Mouse (Mus musculus) gastrocnemius, adult 2 months (tissue): Measurements from ENCODE around the gene Khk. TPM values are rescaled to one million over a fixed set of nuclear protein-coding genes. Genes with fewer than 3 reads are reported as not detected.

Source experiments
- DNase-seq: peaks from one replicate; pipeline ENCODE4 v3.0.0; 2022
- H3K27ac ChIP-seq: fragments of 200-600 bp; 2 replicates; pipeline ENCODE4 v1.8.1; 2022; ENCODE audit warnings: mild to moderate bottlenecking
- H3K4me3 ChIP-seq: fragments of 200-600 bp; 2 replicates; pipeline ENCODE4 v1.8.1; 2022; ENCODE audit warnings: mild to moderate bottlenecking, moderate library complexity
- CTCF ChIP-seq: fragments of 200-600 bp; IDR thresholded peaks from 2 replicates; pipeline ENCODE4 v1.8.1; 2022; ENCODE audit warnings: antibody characterized with exemption, mild to moderate bottlenecking, moderate library complexity
- intact Hi-C: fragments of 180-260 bp; cut with DNase I; formaldehyde crosslinking; loops from one replicate; pipeline ENCODE4 v1.15.1; 2025
- total RNA-seq, 2 experiments: library from RNA; stranded (reverse); gene quantifications; 2 replicates each; pipeline ENCODE4 v1.2.3; 2021

Gene Khk
- total RNA-seq, 2 experiments from 2014 or later: 29.2 to 30.8 TPM

- no peak for TF ChIP-seq CTCF
- intact Hi-C loops: loop anchor here (5.0 kb wide), 1 partner anchor 121 kb away; the partner anchor contains the start of genes Atraid and Slc5a6
- no peak for DNase-seq
- no peak overlapping the region for H3K27ac ChIP-seq
- no peak overlapping the region for H3K4me3 ChIP-seq
These were observed 4.8 kb downstream of the Khk start for GRCm38 (mm10) chr5:30926073-30926472.

GRCm38 (mm10) chr5:30927945-30928529, 6.8 kb downstream of the Khk start:
- no peak for DNase-seq

GRCm38 (mm10) chr5:30930121-30930520, 8.9 kb downstream of the Khk start:
- peak; percentile 86 for DNase-seq
- H3K4me3 ChIP-seq: peak overlapping the region; percentile 15; the same call in 1 of the 2 replicates
- peak overlapping the region; percentile 77 for H3K27ac ChIP-seq
- TF ChIP-seq CTCF: peak; percentile 91
- intact Hi-C loops: loop anchor here (1.0 kb wide), 1 partner anchor 68 kb away; no protein-coding TSS in a partner anchor

More at GRCm38 (mm10) chr5:30927945-30928529, 6.8 kb downstream of the Khk start:
- TF ChIP-seq CTCF: no peak
- peak overlapping the region; percentile 46 for H3K4me3 ChIP-seq
- intact Hi-C loops: loop anchor here (5.0 kb wide), 1 partner anchor 119 kb away; the partner anchor contains the start of genes Atraid and Slc5a6
- H3K27ac ChIP-seq: no peak overlapping the region; the same call in 1 of the 2 replicates

- no peak for TF ChIP-seq CTCF
- H3K27ac ChIP-seq: peak overlapping the region; percentile 77
- intact Hi-C loops: loop anchor here (1.0 kb wide), 1 partner anchor 67 kb away; no protein-coding TSS in a partner anchor
- no peak overlapping the region; the same call in 1 of the 2 replicates for H3K4me3 ChIP-seq
- no peak for DNase-seq
These were observed 9.6 kb downstream of the Khk start for GRCm38 (mm10) chr5:30930846-30931245.

- Histone ChIP-seq H3K27ac (peak overlapping the region; percentile 77), H3K4me3 (no peak overlapping the region)
- intact Hi-C loops: no loop called here
- no peak for TF ChIP-seq CTCF
- DNase-seq: peak; percentile 77
These were observed 10.1 kb downstream of the Khk start for GRCm38 (mm10) chr5:30931378-30931777.

GRCm38 (mm10) chr5:30933705-30934104, 12.5 kb downstream of the Khk start:
- Histone ChIP-seq H3K4me3 (no peak overlapping the region), H3K27ac (no peak overlapping the region)
- no peak for DNase-seq
- no peak for TF ChIP-seq CTCF
- intact Hi-C loops: no loop called here

GRCm38 (mm10) chr5:30934725-30935461, 13.7 kb downstream of the Khk start:
- Histone ChIP-seq H3K4me3 (no peak overlapping the region), H3K27ac (no peak overlapping the region)
- peak; percentile 6; the same call in 1 of the 2 replicates for TF ChIP-seq CTCF
- DNase-seq: no peak
- intact Hi-C loops: no loop called here

- intact Hi-C loops: no loop called here
- no peak for DNase-seq
- H3K4me3 ChIP-seq: no peak overlapping the region
- H3K27ac ChIP-seq: no peak overlapping the region
- TF ChIP-seq CTCF: peak; percentile 51
These were observed 21.8 kb downstream of the Khk start for GRCm38 (mm10) chr5:30943004-30943403.

- no peak for DNase-seq
- intact Hi-C loops: no loop called here
- H3K4me3 ChIP-seq: peak overlapping the region; percentile 70; the same call in 1 of the 2 replicates
- no peak for TF ChIP-seq CTCF
- H3K27ac ChIP-seq: no peak overlapping the region
These were observed 23.1 kb downstream of the Khk start for GRCm38 (mm10) chr5:30944344-30944743.

GRCm38 (mm10) chr5:30944956-30945781, 23.9 kb downstream of the Khk start, which contains the start of gene Cgref1:
Gene Cgref1 (minus strand): TSS chr5:30945591.
- Histone ChIP-seq H3K27ac (peak within 1 kb of the TSS; percentile 64), H3K4me3 (peak within 1 kb of the TSS; percentile 70)
- intact Hi-C loops: no loop called here
- TF ChIP-seq CTCF: peak; percentile 31; the same call in 1 of the 2 replicates
- peak; percentile 77 for DNase-seq

GRCm38 (mm10) chr5:30948620-30949019, 27.4 kb downstream of the Khk start:
- peak overlapping the region; percentile 89; the same call in 1 of the 2 replicates for H3K27ac ChIP-seq
- intact Hi-C loops: no loop called here
- H3K4me3 ChIP-seq: no peak overlapping the region
- DNase-seq: no peak
- no peak for TF ChIP-seq CTCF

- Histone ChIP-seq H3K27ac (peak overlapping the region; percentile 89), H3K4me3 (peak overlapping the region; percentile 88)
- DNase-seq: peak; percentile 94
- peak; percentile 17; the same call in 1 of the 2 replicates for TF ChIP-seq CTCF
- intact Hi-C loops: no loop called here
These were observed 28.6 kb downstream of the Khk start for GRCm38 (mm10) chr5:30949654-30950326.
